Mouse (Mus musculus) layer of hippocampus, adult 18-20 months (tissue): ENCODE results near the gene Cyp2c37. TPM values are rescaled to one million over a fixed set of nuclear protein-coding genes. Genes with fewer than 3 reads are reported as not detected.
"Not testable (repeated sequence)": the region's sequence is repeated elsewhere in the genome, so short reads cannot be mapped to it uniquely, and the experiment has no call there.

Experiments
- DNase-seq, 2 experiments: peaks; one replicate each; pipeline ENCODE4 v3.0.0; 2022; ENCODE audit warnings: low spot score in 2 of 2
- long read RNA-seq: library from polyadenylated mRNA; stranded (forward); transcript quantifications from one replicate; pipeline ENCODE4 v2.0.0, GENCODE M21; 2021
- total RNA-seq, 2 experiments: library from RNA; stranded (reverse); gene quantifications; 2 replicates each; pipeline ENCODE4 v1.2.3; 2021

Gene Cyp2c37
- not detected for total RNA-seq
- long read RNA-seq, result 0 reads

- not testable (repeated sequence) for DNase-seq
Observed at GRCm38 (mm10) chr19:39992140-39992539, at the start of gene Cyp2c37. Gene Cyp2c37, plus strand, starts transcription at chr19:39992424.

GRCm38 (mm10) chr19:39960861-39961260 is 31.4 kb upstream of the Cyp2c37 start:
- DNase-seq, result not testable (repeated sequence)

GRCm38 (mm10) chr19:39971096-39971495 is 21.1 kb upstream of the Cyp2c37 start:
- not testable (repeated sequence) for DNase-seq

- DNase-seq, result no peak
Observed at GRCm38 (mm10) chr19:39989471-39989870, 2.8 kb upstream of the Cyp2c37 start.

Other genes starting within 250 kb of the Cyp2c37 start
- gene Cyp2c40, start 179.6 kb upstream of the Cyp2c37 start, total RNA-seq, result not detected
- gene Cyp2c69, start 105.6 kb upstream of the Cyp2c37 start, total RNA-seq, result not detected
- not detected for gene Cyp2c54, start 81.4 kb downstream of the Cyp2c37 start, total RNA-seq
- not detected for gene Cyp2c50, start 97.3 kb downstream of the Cyp2c37 start, total RNA-seq
- 1 to 10 TPM; 1.6 to 2.2 TPM for gene Cyp2c70, start 194.9 kb downstream of the Cyp2c37 start, total RNA-seq